Mouse (Mus musculus) midbrain, embryonic 10.5 days (tissue): Measurements from ENCODE around the gene Pnrc1. TPM values are rescaled to one million over a fixed set of nuclear protein-coding genes. Genes with fewer than 3 reads are reported as not detected.

Source experiments
- DNase-seq: peaks from one replicate; pipeline ENCODE4 v3.0.0-alpha.2; 2017; ENCODE audit warnings: low spot score
- H3K27ac ChIP-seq: fragments of 300-500 bp; sonication (generic); replicated peaks from 2 replicates; pipeline ENCODE4 v1.5.1; 2016; ENCODE audit warnings: mild to moderate bottlenecking
- H3K27me3 ChIP-seq: fragments of 300-500 bp; sonication (generic); 2 replicates; pipeline ENCODE4 v1.6.1; 2016; ENCODE audit warnings: low read depth, mild to moderate bottlenecking; ENCODE audit not compliant: poor library complexity, severe bottlenecking
- H3K36me3 ChIP-seq: fragments of 300-500 bp; sonication (generic); 2 replicates; pipeline ENCODE4 v1.6.1; 2016; ENCODE audit warnings: mild to moderate bottlenecking, moderate library complexity
- H3K4me1 ChIP-seq: fragments of 300-500 bp; sonication (generic); 2 replicates; pipeline ENCODE4 v1.6.1; 2016
- H3K4me3 ChIP-seq: fragments of 300-500 bp; sonication (generic); 2 replicates; pipeline ENCODE4 v1.5.1; 2016; ENCODE audit warnings: mild to moderate bottlenecking, moderate library complexity
- H3K9me3 ChIP-seq: fragments of 300-500 bp; sonication (generic); replicated peaks from 2 replicates; pipeline ENCODE4 v1.6.1; 2016; ENCODE audit warnings: mild to moderate bottlenecking
- WGBS: fragments of 180-500 bp; shearing (Covaris S2); methylation state at CpG from one replicate; pipeline ENCODE4 v1.1.7; 2016; 5-methylcytosine and 5-hydroxymethylcytosine counted together
- polyA plus RNA-seq: library from polyadenylated mRNA; unstranded; fragments of >200 nt; fragmentation: Nextera tagmentation; extraction: Ambion mirVana; gene quantifications from 2 replicates; pipeline ENCODE4 v1.2.1, GENCODE M21; 2016

Gene Pnrc1
- polyA plus RNA-seq, 1 experiment from 2014 or later: 70.6 TPM

DNA sequence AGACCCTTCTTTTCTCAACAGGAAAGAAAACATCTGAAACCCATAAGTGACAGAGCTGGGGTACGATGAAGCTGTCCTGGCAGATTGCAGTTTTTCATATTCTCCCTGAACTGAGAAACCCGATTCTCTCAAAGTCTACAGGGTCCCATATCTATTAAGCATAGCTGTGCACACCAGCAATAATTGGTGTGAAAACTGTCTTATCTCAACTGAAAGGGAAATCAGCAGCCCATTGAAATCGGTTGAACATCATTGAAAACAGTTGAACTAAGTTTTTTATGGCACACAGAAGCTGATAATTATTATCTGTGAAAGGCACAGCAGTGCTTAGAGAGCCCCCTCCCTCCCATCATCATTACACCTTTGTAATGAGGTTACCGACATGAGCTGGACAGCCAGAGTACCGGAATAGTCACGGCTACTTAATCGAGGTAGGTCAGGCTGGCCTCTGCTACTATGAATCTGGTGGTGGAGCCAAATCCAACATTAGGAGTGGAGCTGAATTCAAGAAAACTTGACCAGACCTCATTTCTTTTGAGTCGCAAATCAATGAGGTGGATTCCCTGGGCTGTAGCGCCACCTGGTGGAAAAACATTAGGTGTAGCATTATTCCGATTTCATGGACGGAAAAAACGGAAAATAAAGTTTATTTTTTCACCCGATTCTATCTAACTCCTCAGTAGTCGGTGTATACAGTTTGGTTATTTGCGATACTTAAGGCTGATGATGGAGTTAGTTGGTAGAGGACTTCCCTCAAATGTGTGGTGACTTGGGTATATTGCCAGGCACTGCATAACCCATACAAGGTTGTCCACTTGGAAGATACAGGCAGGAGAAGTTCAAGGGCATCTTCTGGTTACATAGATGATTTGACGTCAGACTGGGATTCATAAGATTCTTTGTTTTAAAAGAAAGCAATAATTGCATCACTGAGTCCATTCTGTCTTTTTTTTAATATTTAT is 2.7 kb upstream of the Pnrc1 start:
- 28% methylated on average over 16 of the region's 16 CpGs for WGBS
- Histone ChIP-seq H3K27me3 (no peaks in the 10 kb centered on the region), H3K4me1 (no peaks in the 10 kb centered on the region), H3K9me3 (no peaks in the 10 kb centered on the region), H3K27ac (no peak overlapping the region), H3K36me3 (no peaks in the 10 kb centered on the region), H3K4me3 (no peak overlapping the region)
- DNase-seq: peak; percentile 65

DNA sequence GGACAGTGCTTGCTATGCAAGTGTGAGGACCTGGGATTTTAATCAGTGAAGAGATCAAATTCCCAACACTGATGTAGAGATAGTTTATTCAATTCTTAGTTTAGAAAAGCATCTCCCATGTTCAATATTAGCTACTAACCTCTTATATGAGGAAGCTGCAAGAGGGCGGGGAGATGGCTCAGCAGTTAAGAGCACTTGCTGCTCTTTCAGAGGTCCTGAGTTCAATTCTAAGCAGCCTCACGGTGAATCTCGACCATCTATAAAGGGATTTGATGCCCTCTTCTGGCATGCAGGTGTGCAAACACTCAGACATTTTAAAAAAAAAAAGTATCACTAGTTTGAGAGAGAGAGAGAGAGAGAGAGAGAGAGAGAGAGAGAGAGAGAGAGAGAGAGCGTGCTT is 915 bp upstream of the Pnrc1 start:
- Histone ChIP-seq H3K4me3 (no peak overlapping the region), H3K36me3 (no peaks in the 10 kb centered on the region), H3K4me1 (no peaks in the 10 kb centered on the region), H3K27ac (no peak overlapping the region), H3K27me3 (no peaks in the 10 kb centered on the region), H3K9me3 (no peaks in the 10 kb centered on the region)
- WGBS: 70% methylated on average over 4 of the region's 4 CpGs
- no peak for DNase-seq

DNA sequence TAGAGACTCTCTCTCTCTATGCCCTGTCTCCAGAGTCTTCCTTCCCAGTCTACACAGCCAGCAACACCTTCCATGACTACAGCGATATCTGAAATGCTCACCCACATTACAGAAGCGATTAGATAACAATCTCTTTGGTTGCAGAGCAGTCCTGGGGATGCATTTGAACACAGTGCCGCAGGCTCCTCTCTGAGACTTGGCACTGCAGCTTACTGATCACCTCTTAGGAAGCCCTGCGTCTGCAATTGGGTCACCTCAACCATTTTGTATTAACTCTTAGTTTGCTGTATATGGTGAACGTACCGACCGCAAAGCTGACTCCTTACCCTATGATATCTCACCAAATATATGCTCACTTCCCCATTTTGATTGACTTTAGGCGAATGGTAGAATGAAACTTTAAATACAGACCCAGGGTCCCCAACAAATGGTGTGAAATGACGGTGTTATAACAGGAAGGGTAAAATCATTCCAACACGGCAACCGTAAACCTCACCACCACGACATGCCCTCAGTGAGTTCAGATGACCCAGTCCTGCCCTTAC is 785 bp downstream of the Pnrc1 start:
- no peak for DNase-seq

DNA sequence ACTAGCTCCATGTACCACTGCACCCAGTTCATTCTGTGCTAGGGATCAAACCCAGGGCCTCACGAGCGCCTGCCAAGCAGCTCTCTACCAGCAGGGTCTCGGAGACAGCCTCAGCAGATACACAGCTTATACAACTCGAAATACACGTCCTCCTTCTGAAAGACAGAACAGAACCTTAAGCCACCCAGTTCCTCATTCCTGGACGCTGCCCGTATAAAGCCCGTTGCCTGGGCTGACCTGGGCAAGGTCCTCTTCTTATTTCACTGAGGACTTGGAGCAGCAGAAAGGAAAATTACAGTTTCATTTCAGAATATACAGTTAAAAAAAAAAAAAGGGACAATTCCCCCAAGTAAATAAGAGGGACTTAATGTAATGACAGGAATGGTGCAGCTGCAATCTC is 4.5 kb downstream of the Pnrc1 start:
- no peak for DNase-seq
- H3K27ac ChIP-seq: no peak overlapping the region
- 89% methylated on average over 8 of the region's 8 CpGs for WGBS
- no peaks in the 10 kb centered on the region for H3K4me1 ChIP-seq
- no peak overlapping the region for H3K4me3 ChIP-seq
- H3K36me3 ChIP-seq: no peaks in the 10 kb centered on the region
- H3K27me3 ChIP-seq: no peaks in the 10 kb centered on the region
- no peaks in the 10 kb centered on the region for H3K9me3 ChIP-seq

More for the DNA sequence above, 785 bp downstream of the Pnrc1 start:
- H3K27me3 ChIP-seq: no peaks in the 10 kb centered on the region
- H3K27ac ChIP-seq: no peak overlapping the region
- H3K36me3 ChIP-seq: no peaks in the 10 kb centered on the region
- H3K9me3 ChIP-seq: no peaks in the 10 kb centered on the region
- WGBS: 93% methylated on average over 12 of the region's 12 CpGs
- no peaks in the 10 kb centered on the region for H3K4me1 ChIP-seq
- H3K4me3 ChIP-seq: no peak overlapping the region

DNA sequence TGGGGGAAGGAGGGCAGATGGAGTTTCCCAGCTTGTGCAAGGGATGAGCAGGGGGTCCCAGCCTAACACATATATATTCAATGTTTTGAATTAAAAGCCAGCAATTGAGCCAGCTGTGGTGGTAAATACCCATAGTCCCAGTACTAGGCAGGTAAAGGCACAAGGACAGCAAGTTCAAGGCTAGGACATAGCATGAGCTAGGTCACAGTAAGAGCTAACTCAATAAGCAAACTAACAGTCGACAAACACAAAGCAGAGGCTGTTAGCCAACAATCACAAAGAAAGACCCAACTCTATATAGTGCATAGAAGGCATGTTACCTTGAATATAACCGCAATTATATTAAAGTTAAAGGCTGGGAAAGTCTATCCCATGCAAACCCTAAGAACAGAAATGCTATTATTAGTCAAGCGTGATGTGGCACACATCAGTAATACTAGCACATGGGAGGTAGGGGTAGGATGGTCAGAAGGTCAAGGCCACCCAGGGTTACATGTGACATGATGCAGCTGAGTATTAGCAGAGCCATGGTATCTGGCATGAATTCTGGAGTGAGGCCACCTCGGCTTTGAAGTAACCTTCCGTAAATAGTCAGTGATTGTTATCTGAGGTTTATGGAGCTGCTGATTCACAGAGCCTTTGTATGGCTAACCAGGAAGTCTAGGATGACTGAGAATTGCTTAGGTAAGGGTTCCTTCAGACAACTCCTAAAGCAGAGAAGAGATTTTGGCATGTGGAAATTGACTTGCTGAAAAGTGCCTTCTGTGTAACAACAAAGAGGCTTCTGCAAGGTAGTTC is 5.7 kb downstream of the Pnrc1 start:
- Histone ChIP-seq H3K27me3 (no peaks in the 10 kb centered on the region), H3K9me3 (no peaks in the 10 kb centered on the region), H3K27ac (no peak overlapping the region), H3K36me3 (no peaks in the 10 kb centered on the region), H3K4me1 (no peaks in the 10 kb centered on the region), H3K4me3 (no peak overlapping the region)
- no peak for DNase-seq
- 87% methylated on average over 5 of the region's 5 CpGs for WGBS

DNA sequence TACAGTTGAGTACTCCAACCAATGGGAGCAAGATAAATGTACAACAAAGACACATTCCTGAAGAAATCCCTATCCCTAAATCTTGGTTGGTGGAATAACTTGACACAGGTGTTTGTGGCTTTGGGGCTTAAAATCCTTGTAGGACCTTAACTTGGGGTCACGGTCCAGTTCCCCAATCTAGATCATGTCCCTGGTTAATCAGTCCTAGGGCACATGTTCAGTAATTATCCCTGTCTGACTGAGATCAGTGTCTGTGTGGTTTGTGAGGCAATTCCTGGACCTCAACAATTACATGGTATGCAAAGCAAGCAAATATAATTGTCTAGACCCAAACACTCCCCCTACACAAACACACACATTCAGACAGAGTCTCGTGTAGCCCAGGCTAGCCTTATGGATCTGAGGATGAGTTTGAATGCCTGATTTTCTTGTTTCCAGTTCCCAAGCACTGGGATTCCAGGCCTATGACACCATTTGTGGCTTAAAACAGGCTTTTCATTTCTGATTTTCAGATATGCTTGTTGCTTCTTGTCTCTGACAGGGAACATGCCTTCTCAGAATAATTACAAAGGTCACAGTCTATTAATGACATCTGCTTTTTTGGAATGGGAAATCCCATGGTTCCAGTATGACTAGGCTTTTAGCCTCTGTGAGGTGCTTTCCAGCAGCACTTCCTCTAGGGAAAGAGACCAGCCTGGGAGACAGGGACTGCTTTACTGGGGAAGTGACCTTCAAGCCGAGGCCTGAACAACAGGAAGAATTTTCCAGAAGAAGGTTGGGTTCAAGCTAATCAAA is 7.9 kb downstream of the Pnrc1 start:
- Histone ChIP-seq H3K27ac (no peak overlapping the region), H3K36me3 (no peaks in the 10 kb centered on the region), H3K9me3 (no peaks in the 10 kb centered on the region), H3K27me3 (no peaks in the 10 kb centered on the region), H3K4me1 (no peaks in the 10 kb centered on the region), H3K4me3 (no peak overlapping the region)
- DNase-seq: no peak
- 86% methylated on average over 3 of the region's 3 CpGs for WGBS

DNA sequence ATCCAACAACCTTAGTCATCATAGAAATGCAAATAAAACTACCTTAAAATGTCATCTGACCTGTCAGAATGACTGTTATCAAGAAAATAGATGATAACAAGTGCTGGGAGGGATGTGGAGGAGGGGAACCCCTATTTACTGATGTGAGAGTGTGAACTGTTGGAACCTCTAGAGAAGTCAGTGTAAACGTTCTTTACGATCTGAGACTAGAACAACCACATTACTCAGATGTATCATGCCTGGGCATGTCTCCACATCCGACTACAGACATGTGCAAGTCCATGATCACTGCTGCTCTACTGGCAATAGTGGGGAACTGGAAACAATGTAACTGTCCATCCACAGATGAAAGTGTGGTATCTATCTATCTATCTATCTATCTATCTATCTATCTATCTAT is 16.5 kb downstream of the Pnrc1 start:
- 82% methylated on average over 3 of the region's 3 CpGs for WGBS

DNA sequence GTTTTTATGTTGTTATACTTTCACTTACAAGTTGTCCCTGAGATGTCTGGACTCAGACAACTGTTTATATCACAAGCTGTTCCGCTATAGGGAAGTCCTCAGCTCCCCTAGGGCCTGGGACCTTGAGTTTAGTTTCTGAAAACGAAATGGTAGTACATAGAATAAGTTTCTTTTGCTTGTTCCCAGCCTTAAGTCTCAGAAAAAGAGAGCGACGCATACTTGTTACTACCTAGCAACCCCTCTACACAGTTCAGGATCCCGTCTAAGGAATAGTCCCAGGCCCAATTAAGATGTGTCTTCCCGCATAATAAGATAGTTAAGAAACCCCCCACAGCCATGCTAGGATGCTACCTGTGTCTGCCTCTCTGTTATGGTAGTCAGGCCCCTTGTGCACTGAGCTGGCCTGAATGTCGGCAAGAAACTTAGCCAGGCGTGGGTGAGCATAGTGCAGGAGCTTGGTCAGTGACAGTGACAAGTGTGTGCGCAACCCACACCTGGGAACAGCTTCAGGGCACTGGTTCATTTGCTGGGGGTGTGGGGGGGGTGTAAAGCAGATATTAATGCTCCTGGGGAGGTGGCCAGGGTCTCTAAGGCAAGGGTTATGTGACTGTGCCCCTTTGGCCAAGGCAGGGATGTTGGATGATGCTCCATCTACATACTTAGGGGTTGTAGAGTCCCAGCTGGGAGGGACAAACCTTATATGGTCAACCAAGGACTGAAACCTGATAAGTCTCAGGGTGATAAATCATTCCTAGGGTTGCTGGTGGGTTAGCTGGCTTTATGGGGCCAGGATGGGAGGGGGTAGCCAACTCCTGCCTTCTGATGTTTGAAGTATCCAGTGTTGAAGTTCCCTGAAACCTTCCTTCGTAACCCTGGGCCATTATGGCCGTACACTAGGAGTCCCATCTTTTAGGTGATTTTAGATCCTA is 19.3 kb downstream of the Pnrc1 start:
- H3K27ac ChIP-seq: no peak overlapping the region
- H3K36me3 ChIP-seq: no peaks in the 10 kb centered on the region
- no peak overlapping the region for H3K4me3 ChIP-seq
- H3K9me3 ChIP-seq: no peaks in the 10 kb centered on the region; the same call in 1 of the 2 replicates
- no peaks in the 10 kb centered on the region for H3K4me1 ChIP-seq
- no peaks in the 10 kb centered on the region for H3K27me3 ChIP-seq
- DNase-seq: no peak
- WGBS: 88% methylated on average over 11 of the region's 11 CpGs

More for the DNA sequence above, 16.5 kb downstream of the Pnrc1 start:
- Histone ChIP-seq H3K4me3 (no peak overlapping the region), H3K27ac (no peak overlapping the region), H3K9me3 (no peaks in the 10 kb centered on the region), H3K4me1 (no peaks in the 10 kb centered on the region), H3K36me3 (no peaks in the 10 kb centered on the region), H3K27me3 (no peaks in the 10 kb centered on the region)
- no peak for DNase-seq

DNA sequence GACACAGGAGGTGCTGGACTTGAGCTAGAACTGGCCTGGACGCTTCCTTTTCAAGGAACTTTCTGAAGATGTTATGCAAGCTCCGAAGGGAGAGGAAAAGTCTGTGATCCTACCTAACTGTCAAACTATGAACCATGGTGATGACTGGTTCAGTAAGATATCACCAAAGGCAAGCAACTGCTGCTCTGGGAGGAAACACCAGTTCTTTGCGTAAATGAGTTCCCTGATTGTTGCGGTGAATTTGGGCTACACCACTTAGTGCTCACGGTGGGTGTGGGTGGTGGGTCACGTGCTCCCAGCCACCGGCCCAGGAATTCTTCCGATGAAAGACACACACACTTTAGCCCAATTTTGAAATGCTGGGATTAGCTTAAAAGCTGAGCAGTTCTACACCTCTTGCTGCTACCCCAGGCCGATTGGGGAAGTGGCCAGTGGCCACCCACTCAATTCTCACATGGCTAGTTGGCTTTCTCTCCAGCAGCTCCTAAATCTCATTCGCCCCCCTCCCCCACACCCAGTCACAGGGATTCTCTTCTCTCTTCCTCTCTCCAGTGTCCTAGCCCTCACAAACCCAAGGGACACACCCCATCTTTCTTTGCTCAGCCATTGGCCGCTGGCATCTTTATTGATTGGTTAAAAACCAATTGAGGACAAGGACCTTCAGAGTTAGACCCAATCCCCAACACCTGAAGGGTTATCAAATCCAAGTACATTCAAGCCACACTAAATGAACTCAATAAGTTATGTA is 24.8 kb downstream of the Pnrc1 start:
- Histone ChIP-seq H3K27ac (no peak overlapping the region), H3K9me3 (no peaks in the 10 kb centered on the region; the same call in 1 of the 2 replicates), H3K36me3 (no peaks in the 10 kb centered on the region), H3K4me3 (no peak overlapping the region), H3K27me3 (no peaks in the 10 kb centered on the region), H3K4me1 (no peaks in the 10 kb centered on the region; the same call in 1 of the 2 replicates)
- no peak for DNase-seq
- 89% methylated on average over 11 of the region's 11 CpGs for WGBS

DNA sequence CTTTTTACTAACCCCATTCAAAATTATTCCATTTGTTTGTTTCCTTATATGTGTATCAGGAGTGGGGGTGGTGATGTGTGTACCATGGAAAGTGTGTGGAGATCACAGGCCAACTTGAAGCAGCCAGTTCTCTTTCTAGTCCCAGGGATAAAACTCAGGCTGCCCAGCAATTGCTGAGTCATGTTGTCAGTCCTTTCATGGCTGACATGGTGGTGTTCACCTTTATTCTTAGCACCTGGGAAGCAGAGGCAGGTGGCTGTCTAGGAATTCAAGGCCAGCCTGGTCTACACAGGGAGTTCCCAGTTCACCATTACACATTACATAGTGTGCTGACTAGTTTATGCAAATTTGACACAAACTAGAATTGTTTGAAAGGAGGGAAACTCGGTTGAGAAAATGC is 27.1 kb downstream of the Pnrc1 start:
- WGBS: 73% methylated on average over 1 of the region's 1 CpGs
- Histone ChIP-seq H3K4me3 (no peak overlapping the region), H3K27ac (no peak overlapping the region), H3K9me3 (no peaks in the 10 kb centered on the region; the same call in 1 of the 2 replicates), H3K36me3 (no peaks in the 10 kb centered on the region), H3K4me1 (no peaks in the 10 kb centered on the region; the same call in 1 of the 2 replicates), H3K27me3 (no peaks in the 10 kb centered on the region)
- DNase-seq: no peak

DNA sequence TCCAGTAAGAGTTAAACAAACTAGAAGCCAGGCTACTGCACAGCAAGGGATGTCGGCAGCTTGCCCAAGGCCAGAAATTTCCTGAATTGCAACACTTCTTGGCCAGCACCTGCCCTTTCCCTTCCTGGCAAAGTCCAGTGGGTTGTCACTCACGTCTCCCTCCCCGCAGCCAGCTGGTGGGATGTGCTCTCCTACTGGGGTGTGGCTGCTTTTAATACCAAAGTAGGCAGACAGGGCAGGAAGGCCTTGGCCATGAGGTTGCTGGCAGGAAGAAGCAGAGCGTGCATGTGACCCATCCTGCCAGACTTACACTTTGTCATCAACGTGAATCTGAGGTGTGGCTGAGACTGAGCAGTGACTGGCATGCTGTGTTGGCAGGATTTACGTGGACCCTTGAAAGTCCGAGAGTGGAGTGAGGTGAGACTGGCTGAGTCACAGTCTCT is 28.6 kb downstream of the Pnrc1 start:
- Histone ChIP-seq H3K4me3 (no peak overlapping the region), H3K27ac (no peak overlapping the region), H3K4me1 (peaks cover 3% of the 10 kb centered on the region; the same call in 1 of the 2 replicates), H3K27me3 (no peaks in the 10 kb centered on the region), H3K36me3 (no peaks in the 10 kb centered on the region), H3K9me3 (no peaks in the 10 kb centered on the region)
- 80% methylated on average over 7 of the region's 7 CpGs for WGBS
- no peak for DNase-seq
